Mouse (Mus musculus): ENCODE results near the gene Asah2. TPM values are rescaled to one million over a fixed set of nuclear protein-coding genes. Genes with fewer than 3 reads are reported as not detected.

The Asah2 gene
- 3.1 TPM for total RNA-seq (2023)

GRCm38 (mm10) chr19:32107771-32108306 lies at the start of gene Asah2:
Gene Asah2 (minus strand): TSS chr19:32108211.

Other genes starting within 250 kb of the Asah2 start
- gene A1cf, start 239.4 kb downstream of the Asah2 start, total RNA-seq (2023) = not detected